Mouse (Mus musculus): ENCODE data around the gene Jak3. TPM values are rescaled to one million over a fixed set of nuclear protein-coding genes. Genes with fewer than 3 reads are reported as not detected.

Jak3 gene
- polyA plus RNA-seq, 1 experiment: not detected

DNA sequence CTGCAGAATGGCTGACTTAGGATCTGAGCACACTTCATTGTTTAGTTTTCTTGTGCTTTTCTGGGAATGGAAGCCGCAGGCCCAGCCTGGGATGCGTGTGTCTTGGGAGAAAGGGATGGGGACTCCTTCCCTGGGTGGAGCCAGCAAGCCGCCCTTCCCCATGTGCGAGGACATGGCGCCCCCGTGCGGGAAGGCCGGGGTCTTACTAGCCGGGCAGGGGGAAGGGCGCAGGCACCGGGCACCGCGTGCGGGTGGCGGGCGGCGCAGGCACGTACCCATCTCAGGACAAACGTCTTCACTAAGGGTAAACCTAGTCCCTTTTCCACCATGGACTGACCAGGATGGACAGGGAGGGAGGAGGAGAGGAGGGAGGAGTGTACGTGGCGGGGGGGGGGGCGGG lies 42.9 kb upstream of the Jak3 start:
- H3K4me3 ChIP-seq (ENCODE audit: insufficient read depth, low read depth, low read length): no peak overlapping the region
- TF ChIP-seq POLR2A (IDR thresholded peaks at IDR 0.05; ENCODE audit: insufficient read depth, low read depth, low read length) (no peak), CTCF (IDR thresholded peaks at IDR 0.05; ENCODE audit: insufficient read depth, low read depth, low read length) (no peak)
- WGBS: 29% methylated on average over 19 of the region's 22 CpGs

DNA sequence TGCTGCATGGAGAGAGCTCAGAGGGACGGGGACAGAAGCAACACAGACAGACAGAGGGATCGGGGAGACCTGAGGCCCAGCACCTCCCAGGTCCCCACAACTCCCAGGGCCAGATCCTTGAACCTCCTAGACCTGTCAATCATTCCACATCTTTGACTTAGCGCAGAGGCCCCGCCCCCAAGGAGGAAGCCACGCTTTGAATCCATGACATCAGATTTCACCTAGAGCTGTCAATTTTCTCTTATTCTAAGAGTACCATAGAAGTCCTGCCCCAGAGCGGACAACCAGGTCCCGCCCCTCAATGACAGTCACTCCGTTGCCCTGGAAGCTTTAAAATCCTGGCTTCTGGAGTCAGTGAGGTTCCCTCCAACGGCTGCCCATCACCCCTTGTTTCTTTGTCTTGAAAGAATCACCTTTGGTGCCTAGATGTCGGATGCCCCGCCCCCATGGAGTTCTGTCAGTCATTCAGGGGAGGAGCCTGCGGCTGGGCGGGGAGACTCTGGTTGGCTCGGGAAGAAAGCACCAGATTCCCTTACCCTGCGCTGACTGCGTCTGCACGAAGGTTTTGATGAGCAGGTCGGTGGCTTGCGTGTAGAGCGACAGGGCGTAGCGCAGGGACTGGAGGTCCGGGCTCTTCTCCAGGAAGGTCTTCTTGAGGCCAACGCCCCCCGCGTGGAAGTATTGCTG lies 42.0 kb upstream of the Jak3 start:
- WGBS: 30% methylated on average over 26 of the region's 26 CpGs
- no peak overlapping the region for H3K4me3 ChIP-seq (ENCODE audit: insufficient read depth, low read depth, low read length)
- TF ChIP-seq POLR2A (IDR thresholded peaks at IDR 0.05; ENCODE audit: insufficient read depth, low read depth, low read length) (no peak), CTCF (IDR thresholded peaks at IDR 0.05; ENCODE audit: insufficient read depth, low read depth, low read length) (no peak)
- peaks cover 17% of the 10 kb centered on the region for H3K4me1 ChIP-seq (ENCODE audit: control insufficient read depth, insufficient read depth, low read length)
- no peak overlapping the region for H3K27ac ChIP-seq (ENCODE audit: insufficient read depth, low read depth, low read length)

More for the DNA sequence above, 42.9 kb upstream of the Jak3 start:
- H3K4me1 ChIP-seq (ENCODE audit: control insufficient read depth, insufficient read depth, low read length): peaks cover 22% of the 10 kb centered on the region
- no peak overlapping the region for H3K27ac ChIP-seq (ENCODE audit: insufficient read depth, low read depth, low read length)

DNA sequence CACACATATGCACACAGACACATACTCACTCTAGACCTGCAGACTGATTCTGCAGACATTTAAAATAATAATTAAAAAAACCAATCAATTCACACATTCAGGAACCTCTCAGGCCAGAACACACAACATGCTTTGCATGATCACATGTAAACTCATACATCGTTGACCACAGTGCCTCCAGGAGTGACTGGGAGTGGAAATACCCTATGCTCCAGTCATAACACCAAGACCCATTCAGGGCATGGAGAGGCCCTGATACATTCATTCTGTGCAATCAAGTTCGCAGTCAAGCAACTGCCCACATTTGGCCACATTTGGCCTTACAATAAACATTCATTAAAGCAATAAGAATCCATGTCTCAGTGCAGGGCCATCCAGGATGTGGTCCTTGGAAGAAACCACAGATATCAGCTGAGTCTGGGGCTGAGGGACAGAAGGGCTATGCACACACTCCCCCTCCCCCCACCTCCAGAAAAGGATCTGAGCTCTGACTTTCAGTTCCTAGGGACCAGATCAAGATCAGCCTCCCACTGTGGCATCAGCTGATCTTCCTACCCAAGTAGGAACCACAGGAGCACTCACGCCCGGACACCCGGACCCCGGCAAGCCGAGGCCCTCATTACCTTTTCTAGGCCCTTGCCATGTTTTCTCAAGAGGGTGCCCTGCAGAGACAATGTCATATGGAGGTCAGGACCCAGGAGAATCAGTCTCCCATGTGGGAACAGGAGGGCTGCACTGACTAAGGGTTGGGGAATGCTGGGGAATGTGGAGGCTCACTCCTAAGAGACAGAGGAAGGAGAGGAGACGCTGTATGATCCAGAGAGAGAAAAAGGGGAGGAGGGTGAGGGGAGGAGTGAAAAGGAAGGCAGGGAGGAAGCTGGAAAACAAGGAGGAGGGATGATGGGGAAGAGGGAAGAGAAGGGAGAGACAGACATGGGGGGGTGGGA lies 38.7 kb upstream of the Jak3 start:
- TF ChIP-seq CTCF (IDR thresholded peaks at IDR 0.05; ENCODE audit: insufficient read depth, low read depth, low read length): no peak
- no peak for TF ChIP-seq POLR2A (IDR thresholded peaks at IDR 0.05; ENCODE audit: insufficient read depth, low read depth, low read length)
- no peak overlapping the region for H3K27ac ChIP-seq (ENCODE audit: insufficient read depth, low read depth, low read length)
- H3K4me3 ChIP-seq (ENCODE audit: insufficient read depth, low read depth, low read length): no peak overlapping the region
- 68% methylated on average over 8 of the region's 8 CpGs for WGBS
- H3K4me1 ChIP-seq (ENCODE audit: control insufficient read depth, insufficient read depth, low read length): 0 out of 2 replicates have a peak, but pooled peaks cover 4% of the 10 kb centered on the region

DNA sequence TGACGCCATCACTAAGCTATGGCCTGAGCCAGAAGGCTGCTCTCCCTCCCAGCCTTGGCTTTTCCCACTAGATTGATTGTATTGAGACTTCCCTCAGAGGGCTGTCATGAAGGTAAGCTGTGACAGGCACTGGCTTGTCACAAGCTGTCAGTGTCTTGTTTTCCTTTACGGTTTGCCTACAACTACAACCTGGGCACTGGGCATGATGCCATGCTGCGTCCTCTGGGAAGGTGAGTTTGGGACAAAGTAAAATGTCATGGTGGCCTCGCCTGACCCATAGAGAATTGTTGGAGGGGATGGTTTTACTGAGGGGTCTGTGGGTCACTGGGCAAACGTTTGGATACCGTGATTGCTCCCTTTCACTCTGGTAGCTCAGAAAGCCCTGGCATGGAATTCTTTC lies 37.8 kb upstream of the Jak3 start:
- TF ChIP-seq CTCF (IDR thresholded peaks at IDR 0.05; ENCODE audit: insufficient read depth, low read depth, low read length) (no peak), POLR2A (IDR thresholded peaks at IDR 0.05; ENCODE audit: insufficient read depth, low read depth, low read length) (no peak)
- 78% methylated on average over 6 of the region's 6 CpGs for WGBS
- Histone ChIP-seq H3K4me3 (ENCODE audit: insufficient read depth, low read depth, low read length) (no peak overlapping the region), H3K27ac (ENCODE audit: insufficient read depth, low read depth, low read length) (no peak overlapping the region), H3K4me1 (ENCODE audit: control insufficient read depth, insufficient read depth, low read length) (0 out of 2 replicates have a peak, but pooled peaks cover 4% of the 10 kb centered on the region)

DNA sequence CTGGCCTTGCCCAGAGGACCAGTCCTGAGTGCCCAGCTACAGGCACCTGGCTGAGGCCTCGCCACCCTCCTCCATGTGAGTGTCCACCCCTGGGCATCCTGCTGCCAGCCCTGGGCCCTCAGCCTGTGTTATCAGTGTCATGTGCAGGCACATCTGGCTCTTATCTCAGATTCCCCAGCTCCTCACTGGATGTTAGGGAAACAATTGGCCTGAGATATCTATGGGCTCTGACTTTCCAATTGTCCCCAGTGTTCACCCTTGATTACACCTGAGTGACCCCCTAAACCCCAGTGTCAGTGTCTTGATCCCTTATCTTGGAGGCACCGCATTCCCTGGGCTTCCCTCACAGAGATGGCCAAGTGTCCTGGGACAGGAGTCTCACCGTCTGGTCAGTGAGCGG lies 36.8 kb upstream of the Jak3 start:
- WGBS: 91% methylated on average over 4 of the region's 4 CpGs
- no peak for TF ChIP-seq POLR2A (IDR thresholded peaks at IDR 0.05; ENCODE audit: insufficient read depth, low read depth, low read length)

DNA sequence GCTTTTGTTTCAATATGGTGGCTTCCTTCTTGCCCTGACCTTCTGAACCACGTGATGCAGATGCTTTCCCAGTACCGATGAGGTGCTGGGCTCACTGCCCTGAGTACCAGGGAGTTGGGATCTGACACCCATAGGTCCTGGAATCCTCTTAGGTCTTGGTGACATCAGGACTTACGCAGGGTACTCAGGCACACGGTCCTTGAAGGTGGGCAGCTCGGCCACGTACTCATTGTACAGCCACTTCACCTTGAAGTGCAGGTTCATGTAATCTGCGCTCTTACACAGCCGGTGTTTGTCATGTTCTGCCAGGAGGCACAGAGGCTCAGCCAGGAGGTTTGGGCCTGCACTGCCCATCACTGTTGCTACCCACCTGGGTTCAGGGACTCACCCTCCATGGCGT lies 30.6 kb upstream of the Jak3 start:
- Histone ChIP-seq H3K4me3 (ENCODE audit: insufficient read depth, low read depth, low read length) (no peak overlapping the region), H3K4me1 (ENCODE audit: control insufficient read depth, insufficient read depth, low read length) (no peaks in the 10 kb centered on the region), H3K27ac (ENCODE audit: insufficient read depth, low read depth, low read length) (no peak overlapping the region)
- TF ChIP-seq CTCF (IDR thresholded peaks at IDR 0.05; ENCODE audit: insufficient read depth, low read depth, low read length) (no peak), POLR2A (IDR thresholded peaks at IDR 0.05; ENCODE audit: insufficient read depth, low read depth, low read length) (no peak)
- WGBS: 84% methylated on average over 9 of the region's 9 CpGs

More for the DNA sequence above, 36.8 kb upstream of the Jak3 start:
- Histone ChIP-seq H3K27ac (ENCODE audit: insufficient read depth, low read depth, low read length) (no peak overlapping the region), H3K4me1 (ENCODE audit: control insufficient read depth, insufficient read depth, low read length) (no peaks in the 10 kb centered on the region), H3K4me3 (ENCODE audit: insufficient read depth, low read depth, low read length) (no peak overlapping the region)

DNA sequence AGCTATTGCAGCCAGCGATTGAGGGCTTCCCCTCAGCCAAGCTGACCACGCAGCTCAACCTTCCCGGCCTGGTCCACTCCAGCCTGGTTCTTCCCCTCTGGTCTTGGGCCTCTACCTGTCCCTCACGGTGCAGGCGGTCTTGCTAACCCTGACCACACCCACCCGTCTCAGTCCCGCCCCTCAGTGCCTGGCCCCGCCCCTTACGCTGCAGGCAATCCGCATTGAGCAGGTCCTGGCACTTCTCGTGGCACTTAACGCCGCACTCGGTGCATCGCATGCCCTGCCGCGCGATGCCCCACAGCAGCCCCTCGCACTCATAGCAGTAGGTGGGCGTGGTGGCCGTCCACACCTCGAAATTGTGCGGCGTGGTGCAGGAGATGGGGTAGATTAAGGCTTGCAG lies 21.5 kb upstream of the Jak3 start:
- TF ChIP-seq CTCF (IDR thresholded peaks at IDR 0.05; ENCODE audit: insufficient read depth, low read depth, low read length) (no peak), POLR2A (IDR thresholded peaks at IDR 0.05; ENCODE audit: insufficient read depth, low read depth, low read length) (no peak)
- WGBS: 20% methylated on average over 24 of the region's 24 CpGs
- no peaks in the 10 kb centered on the region for H3K4me1 ChIP-seq (ENCODE audit: control insufficient read depth, insufficient read depth, low read length)
- H3K27ac ChIP-seq (ENCODE audit: insufficient read depth, low read depth, low read length): no peak overlapping the region
- no peak overlapping the region for H3K4me3 ChIP-seq (ENCODE audit: insufficient read depth, low read depth, low read length)

DNA sequence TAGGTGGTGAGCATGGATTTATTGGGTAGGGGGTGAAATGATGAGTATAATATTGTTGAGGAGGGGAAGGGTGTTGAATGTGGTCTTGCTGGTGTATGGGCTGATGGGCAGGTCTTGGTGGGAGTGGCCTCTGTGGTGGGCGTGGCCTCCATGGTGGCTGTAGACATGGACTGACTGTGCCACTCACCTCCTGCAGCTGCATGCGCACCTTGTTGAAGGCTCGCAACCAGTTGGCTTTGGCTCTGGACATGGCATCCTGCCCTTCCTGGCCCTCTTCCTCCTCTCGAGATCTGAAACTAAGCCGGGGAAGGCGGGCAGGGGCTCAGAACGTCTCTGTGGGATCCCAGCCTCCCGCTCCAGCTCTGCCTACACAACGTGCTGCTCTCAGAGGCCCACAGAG lies 18.3 kb upstream of the Jak3 start:
- Histone ChIP-seq H3K4me3 (ENCODE audit: insufficient read depth, low read depth, low read length) (no peak overlapping the region), H3K4me1 (ENCODE audit: control insufficient read depth, insufficient read depth, low read length) (no peaks in the 10 kb centered on the region), H3K27ac (ENCODE audit: insufficient read depth, low read depth, low read length) (no peak overlapping the region)
- 40% methylated on average over 9 of the region's 9 CpGs for WGBS
- no peak for TF ChIP-seq POLR2A (IDR thresholded peaks at IDR 0.05; ENCODE audit: insufficient read depth, low read depth, low read length)
- no peak for TF ChIP-seq CTCF (IDR thresholded peaks at IDR 0.05; ENCODE audit: insufficient read depth, low read depth, low read length)

DNA sequence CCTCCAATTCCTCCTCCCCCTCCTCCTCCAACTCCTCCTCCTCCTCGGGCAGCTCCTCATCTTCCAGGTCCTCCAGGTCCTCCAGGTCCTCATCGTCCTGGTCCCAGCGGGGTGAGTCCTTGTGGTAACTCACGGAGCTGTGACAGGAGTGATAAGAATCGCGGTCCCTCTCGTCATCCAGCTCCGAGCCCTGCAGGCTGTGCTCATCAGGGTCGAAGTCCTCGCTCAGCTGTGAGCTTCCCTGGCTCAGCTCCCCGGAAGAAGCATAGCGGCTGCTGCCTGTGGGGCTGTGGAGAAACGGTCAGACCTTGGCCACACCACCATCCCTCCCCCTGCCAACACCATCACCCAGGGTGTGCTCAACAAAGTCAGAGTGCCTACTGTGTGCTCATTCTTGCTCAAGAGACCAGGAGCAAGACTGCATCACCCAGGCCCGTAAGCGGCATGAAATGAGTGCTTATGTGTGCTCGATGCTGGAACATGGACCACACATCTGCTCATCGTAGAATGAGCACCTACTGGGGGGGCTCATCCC lies 17.5 kb upstream of the Jak3 start:
- H3K4me1 ChIP-seq (ENCODE audit: control insufficient read depth, insufficient read depth, low read length): no peaks in the 10 kb centered on the region
- H3K4me3 ChIP-seq (ENCODE audit: insufficient read depth, low read depth, low read length): no peak overlapping the region
- no peak overlapping the region for H3K27ac ChIP-seq (ENCODE audit: insufficient read depth, low read depth, low read length)
- TF ChIP-seq POLR2A (IDR thresholded peaks at IDR 0.05; ENCODE audit: insufficient read depth, low read depth, low read length): no peak
- TF ChIP-seq CTCF (IDR thresholded peaks at IDR 0.05; ENCODE audit: insufficient read depth, low read depth, low read length): no peak
- 47% methylated on average over 17 of the region's 17 CpGs for WGBS
